ENCODE assay signal across 34 mouse cellular contexts in the genomic region with DNA sequence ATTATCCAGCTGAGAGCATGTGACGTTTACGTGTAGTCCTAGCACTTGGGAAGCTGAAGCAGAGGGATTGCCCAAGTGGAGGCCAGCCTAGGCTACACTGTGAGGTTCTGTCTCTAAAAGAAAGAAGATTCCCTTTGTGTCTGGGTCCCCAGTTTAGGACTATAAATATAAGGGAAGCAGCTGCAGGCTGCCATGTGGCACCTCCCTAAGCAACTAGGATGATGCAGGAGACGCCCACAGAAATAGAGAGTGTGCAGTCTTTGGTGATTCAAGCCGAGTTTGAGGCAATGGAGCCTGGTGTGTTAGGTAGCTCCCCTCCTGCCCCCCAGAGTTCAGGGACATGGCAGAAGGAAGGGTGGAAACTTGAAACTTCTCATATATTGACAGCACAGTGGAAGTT. TPM values are rescaled to one million over a fixed set of nuclear protein-coding genes. Genes with fewer than 3 reads are reported as not detected.
DNase-seq lines count a peak whose midpoint lies in the region; ATAC-seq and TF ChIP-seq lines count a peak whose summit lies in the region.
"Had no signal": no experiment of that assay in that cellular context is flagged by ENCODE, and none has a peak within 500 bp of the region (broad histone marks: within the 10 kb centered on the region; RNA-seq: fewer than 3 reads in every experiment).

No protein-coding gene starts in this region.

- no peaks in the 10 kb centered on the region for H3K4me1 ChIP-seq in stomach, postnatal 0 days (replicated peaks; ENCODE audit: control insufficient read depth, insufficient read depth)
- H3K4me1 ChIP-seq: limb, embryonic 15.5 days; midbrain, embryonic 13.5 days had no signal

- peak overlapping the region; percentile 62 for H3K27ac ChIP-seq in layer of hippocampus, adult 2 months
- no peak overlapping the region for H3K27ac ChIP-seq in stomach, postnatal 0 days (replicated peaks)
- H3K27ac ChIP-seq: gastrocnemius, adult 2 months; limb, embryonic 15.5 days; liver, embryonic 14.5 days; midbrain, embryonic 13.5 days had no signal

- H3K36me3 ChIP-seq in stomach, postnatal 0 days (ENCODE audit: control insufficient read depth, insufficient read depth, low read length), result peaks cover 42% of the 10 kb centered on the region

- no peaks in the 10 kb centered on the region for H3K27me3 ChIP-seq in stomach, postnatal 0 days (ENCODE audit: control insufficient read depth, insufficient read depth, low read length)
- H3K27me3 ChIP-seq: limb, embryonic 15.5 days; megakaryocyte, embryonic 14.5 days; midbrain, embryonic 13.5 days had no signal

- intact Hi-C loops in left cerebral cortex, postnatal 14 days (cut with DNase I), result no loop called here

- 81% methylated on average over 4 of the region's 4 CpGs for whole genome bisulfite sequencing in stomach, postnatal 0 days

- H3K9me3 ChIP-seq in stomach, postnatal 0 days (ENCODE audit: control insufficient read depth, low read length), result no peaks in the 10 kb centered on the region
- H3K9me3 ChIP-seq: limb, embryonic 15.5 days; megakaryocyte, embryonic 14.5 days; midbrain, embryonic 13.5 days had no signal

- H3K9ac ChIP-seq in stomach, postnatal 0 days (ENCODE audit: low read length), result no peak overlapping the region
- H3K9ac ChIP-seq: limb, embryonic 15.5 days; liver, embryonic 14.5 days; lung, embryonic 14.5 days; midbrain, embryonic 13.5 days had no signal

- no peak overlapping the region for H3K4me3 ChIP-seq in layer of hippocampus, adult 2 months
- H3K4me3 ChIP-seq in stomach, postnatal 0 days (ENCODE audit: low read depth, low read length), result no peak overlapping the region
- H3K4me3 ChIP-seq: gastrocnemius, adult 2 months; limb, embryonic 15.5 days; megakaryocyte, embryonic 14.5 days; midbrain, embryonic 13.5 days had no signal

- TF ChIP-seq CTCF in layer of hippocampus, adult 2 months (conservative IDR thresholded peaks at IDR 0.05), result no peak
- TF ChIP-seq CTCF in stomach, postnatal 0 days (IDR thresholded peaks at IDR 0.05; ENCODE audit: low read depth), result no peak

- DNase-seq in layer of hippocampus, adult 2 months (ENCODE audit: low spot score in 2 of 2), result peak; percentile 41 to 59
- no peak for DNase-seq in layer of hippocampus, postnatal 25 days (ENCODE audit: extremely low spot score in 1 of 2, low spot score in 1 of 2)
- DNase-seq in right cerebral cortex, postnatal 25 days, result peak; percentile 56
- no peak for DNase-seq in right cerebral cortex, postnatal 10 days (ENCODE audit: low spot score in 2 of 2)
- DNase-seq in left cerebral cortex, postnatal 14 days (ENCODE audit: low spot score in 2 of 2), result peak; percentile 32 to 64
- peak; percentile 69 for DNase-seq in telencephalon, adult 2 months (ENCODE audit: low read depth, low spot score)
- DNase-seq in kidney, postnatal 14 days, result no peak
- no peak for DNase-seq in stomach, postnatal 0 days (ENCODE audit: low spot score)
- DNase-seq: adrenal gland, adult 8-10 months; cerebellum, adult 8-10 months; cerebellum, postnatal 36 days; gastrocnemius, adult 2 months; kidney, adult 9 months; kidney, postnatal 25 days; lung, embryonic 14.5 days; retina, postnatal 1 day; thymus, postnatal 25 days had no signal

- TF ChIP-seq EP300 in stomach, postnatal 0 days (optimal IDR thresholded peaks at IDR 0.05), result no peak

- no peak for ATAC-seq in stomach, postnatal 0 days (ENCODE audit: low FRiP score, low TSS enrichment)
- ATAC-seq: activated CD4-positive, CD25-positive, alpha-beta regulatory T cell, adult 4 months; forebrain, embryonic 14.5 days; hindbrain, embryonic 16.5 days; intestine, embryonic 16.5 days; midbrain, embryonic 13.5 days had no signal

- no peak overlapping the region for H3K4me2 ChIP-seq in stomach, postnatal 0 days (replicated peaks; ENCODE audit: low read depth)
- H3K4me2 ChIP-seq: limb, embryonic 15.5 days; lung, embryonic 14.5 days; midbrain, embryonic 13.5 days had no signal

RNA-seq across cellular contexts. Expression of gene Selenos, which starts 8.2 kb away (rescaled TPM):
- total RNA-seq in layer of hippocampus, adult 2 months (2021), result 10 to 100 TPM; 50.6 to 57.3 TPM
- total RNA-seq in layer of hippocampus, postnatal 25 days (2021), result 10 to 100 TPM; 54.0 to 56.2 TPM
- 10 to 100 TPM; 50.6 to 53.7 TPM for total RNA-seq in left cerebral cortex, postnatal 14 days (2021)
- polyA plus RNA-seq in stomach, postnatal 0 days (2015; fragmentation: Nextera tagmentation; extraction: Ambion mirVana), result 143 TPM in 2 replicates

RNA-seq across cellular contexts. Expression of gene Chsy1, which starts 21.7 kb away (rescaled TPM):
- 10 to 100 TPM; 14.2 to 14.6 TPM for total RNA-seq in layer of hippocampus, adult 2 months (2021)
- 10 to 100 TPM; 17.6 to 18.3 TPM for total RNA-seq in layer of hippocampus, postnatal 25 days (2021)
- total RNA-seq in left cerebral cortex, postnatal 14 days (2021), result 10 to 100 TPM; 17.2 to 18.5 TPM
- 5.8 and 6.1 TPM in 2 replicates for polyA plus RNA-seq in stomach, postnatal 0 days (2015; fragmentation: Nextera tagmentation; extraction: Ambion mirVana)

RNA-seq across cellular contexts. Expression of gene Snrpa1, which starts 28.8 kb away (rescaled TPM):
- total RNA-seq in layer of hippocampus, adult 2 months (2021), result 10 to 100 TPM; 33.0 to 33.8 TPM
- total RNA-seq in layer of hippocampus, postnatal 25 days (2021), result 10 to 100 TPM; 36.8 to 37.5 TPM
- 10 to 100 TPM; 32.6 to 33.1 TPM for total RNA-seq in left cerebral cortex, postnatal 14 days (2021)
- polyA plus RNA-seq in stomach, postnatal 0 days (2015; fragmentation: Nextera tagmentation; extraction: Ambion mirVana), result 65.0 and 69.6 TPM in 2 replicates

RNA-seq across cellular contexts. Expression of gene Gm45213, which starts 44.2 kb away (rescaled TPM):
- total RNA-seq in layer of hippocampus, adult 2 months (2021), result not detected
- total RNA-seq in layer of hippocampus, postnatal 25 days (2021), result not detected
- not detected for total RNA-seq in left cerebral cortex, postnatal 14 days (2021)
- polyA plus RNA-seq in stomach, postnatal 0 days (2015; fragmentation: Nextera tagmentation; extraction: Ambion mirVana), result not detected in 2 replicates
- total RNA-seq: adrenal gland, adult 8-10 months; gastrocnemius, adult 2 months; gastrocnemius, postnatal 4 days; hematopoietic stem cell, adult 5-6 weeks; MEL; monocyte, adult 5-6 weeks had no signal
- polyA plus RNA-seq: activated CD4-positive, CD25-positive, alpha-beta regulatory T cell, adult 4 months; C2C12; embryonic facial prominence, embryonic 14.5 days; forebrain, embryonic 14.5 days; heart, embryonic 16.5 days; hindbrain, embryonic 16.5 days; intestine, embryonic 16.5 days; limb, embryonic 15.5 days; liver, embryonic 14.5 days; lung, embryonic 14.5 days; midbrain, embryonic 13.5 days; neural tube, embryonic 11.5 days; spleen, adult 2 months had no signal

Comparison
In these comparisons a context has a peak if more than half of its experiments do, and no peak if none do; other contexts are left out.
1. DNase-seq: peak in layer of hippocampus, adult 2 months (2 of 2), right cerebral cortex, postnatal 25 days (single experiment), left cerebral cortex, postnatal 14 days (2 of 2) and telencephalon, adult 2 months (single experiment); none in layer of hippocampus, postnatal 25 days (0 of 2), right cerebral cortex, postnatal 10 days (0 of 2), kidney, postnatal 14 days (single experiment) and stomach, postnatal 0 days (single experiment).